Mouse (Mus musculus): ENCODE measurements around the gene Ddx1. TPM values are rescaled to one million over a fixed set of nuclear protein-coding genes. Genes with fewer than 3 reads are reported as not detected.

The Ddx1 gene
- total and polyA plus RNA-seq, 2 experiments from 2014 or later: 54.4 to 126 TPM

DNA sequence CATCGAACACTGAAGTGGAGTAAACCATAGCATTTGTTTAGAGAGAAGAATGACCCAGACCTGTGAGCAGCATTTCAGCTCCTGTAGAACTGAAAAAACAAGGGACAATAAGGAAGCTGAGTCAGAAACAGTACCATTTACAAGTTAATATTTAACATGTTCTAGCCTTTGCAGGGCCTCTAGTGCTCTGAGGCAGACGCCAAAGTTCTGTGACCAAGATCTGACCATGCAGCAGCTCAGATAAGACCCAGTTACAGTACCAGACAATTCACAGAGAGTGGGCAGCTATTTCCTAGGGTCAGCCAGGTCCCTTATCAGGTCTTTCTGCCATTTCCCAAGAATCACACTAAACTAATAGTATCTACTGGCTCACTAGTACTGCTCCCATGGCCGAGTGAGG lies 31.4 kb downstream of the Ddx1 start:
- Histone ChIP-seq H3K27me3 (ENCODE audit: insufficient read depth, low read length) (no peaks in the 10 kb centered on the region), H3K4me2 (ENCODE audit: low read depth, low read length, poor library complexity, severe bottlenecking) (no peak overlapping the region), H3K4me3 (ENCODE audit: low read depth, low read length) (no peak overlapping the region), H3K27ac (ENCODE audit: low read depth, low read length) (no peak overlapping the region), H3K9me3 (ENCODE audit: low read length) (no peaks in the 10 kb centered on the region), H3K9ac (replicated peaks; ENCODE audit: low read length, poor library complexity, severe bottlenecking) (no peak overlapping the region), H3K4me1 (ENCODE audit: insufficient read depth, low read length) (no peaks in the 10 kb centered on the region), H3K36me3 (ENCODE audit: insufficient read depth, low read length) (peaks cover 25% of the 10 kb centered on the region)
- TF ChIP-seq CTCF (IDR thresholded peaks at IDR 0.05): no peak
- ATAC-seq (ENCODE audit: low FRiP score): no peak
- no peak for DNase-seq (ENCODE audit: low spot score)
- WGBS: 85% methylated on average over 3 of the region's 3 CpGs

- TF ChIP-seq CTCF (IDR thresholded peaks at IDR 0.05): no peak
- H3K4me1 ChIP-seq (ENCODE audit: insufficient read depth, low read length): no peaks in the 10 kb centered on the region
- 75% methylated on average over 5 of the region's 5 CpGs for WGBS
- no peaks in the 10 kb centered on the region for H3K9me3 ChIP-seq (ENCODE audit: low read length)
- H3K4me2 ChIP-seq (ENCODE audit: low read depth, low read length, poor library complexity, severe bottlenecking): no peak overlapping the region
- no peak overlapping the region for H3K27ac ChIP-seq (ENCODE audit: low read depth, low read length)
- H3K9ac ChIP-seq (replicated peaks; ENCODE audit: low read length, poor library complexity, severe bottlenecking): no peak overlapping the region
- H3K36me3 ChIP-seq (ENCODE audit: insufficient read depth, low read length): peaks cover 25% of the 10 kb centered on the region
- DNase-seq (ENCODE audit: low spot score) (no peak), ATAC-seq (ENCODE audit: low FRiP score) (no peak)
- no peak overlapping the region for H3K4me3 ChIP-seq (ENCODE audit: low read depth, low read length)
- H3K27me3 ChIP-seq (ENCODE audit: insufficient read depth, low read length): no peaks in the 10 kb centered on the region
Observed at GRCm38 (mm10) chr12:13216501-13217103, 32.4 kb downstream of the Ddx1 start.

- no peak overlapping the region for H3K4me2 ChIP-seq (ENCODE audit: low read depth, low read length, poor library complexity, severe bottlenecking)
- DNase-seq (ENCODE audit: low spot score): peak; percentile 93
- peak; percentile 100 for TF ChIP-seq CTCF (IDR thresholded peaks at IDR 0.05)
- H3K27ac ChIP-seq (ENCODE audit: low read depth, low read length): no peak overlapping the region
- H3K9ac ChIP-seq (replicated peaks; ENCODE audit: low read length, poor library complexity, severe bottlenecking): no peak overlapping the region
- no peaks in the 10 kb centered on the region for H3K4me1 ChIP-seq (ENCODE audit: insufficient read depth, low read length)
- H3K36me3 ChIP-seq (ENCODE audit: insufficient read depth, low read length): peaks cover 18% of the 10 kb centered on the region
- WGBS: 29% methylated on average over 11 of the region's 11 CpGs
- H3K9me3 ChIP-seq (ENCODE audit: low read length): no peaks in the 10 kb centered on the region
- ATAC-seq (ENCODE audit: low FRiP score): peak; percentile 91
- no peaks in the 10 kb centered on the region for H3K27me3 ChIP-seq (ENCODE audit: insufficient read depth, low read length)
- H3K4me3 ChIP-seq (ENCODE audit: low read depth, low read length): no peak overlapping the region
Observed at GRCm38 (mm10) chr12:13214345-13215278, 34.4 kb downstream of the Ddx1 start.

- Histone ChIP-seq H3K4me2 (ENCODE audit: low read depth, low read length, poor library complexity, severe bottlenecking) (no peak overlapping the region), H3K27me3 (ENCODE audit: insufficient read depth, low read length) (no peaks in the 10 kb centered on the region), H3K4me3 (ENCODE audit: low read depth, low read length) (no peak overlapping the region), H3K9ac (replicated peaks; ENCODE audit: low read length, poor library complexity, severe bottlenecking) (no peak overlapping the region), H3K4me1 (ENCODE audit: insufficient read depth, low read length) (no peaks in the 10 kb centered on the region), H3K36me3 (ENCODE audit: insufficient read depth, low read length) (no peaks in the 10 kb centered on the region), H3K27ac (ENCODE audit: low read depth, low read length) (no peak overlapping the region), H3K9me3 (ENCODE audit: low read length) (no peaks in the 10 kb centered on the region)
- DNase-seq (ENCODE audit: low spot score): peak; percentile 6
- TF ChIP-seq CTCF (IDR thresholded peaks at IDR 0.05): no peak
- WGBS: 71% methylated on average over 11 of the region's 11 CpGs
- ATAC-seq (ENCODE audit: low FRiP score): no peak
Observed at GRCm38 (mm10) chr12:13211746-13212482, 37.1 kb downstream of the Ddx1 start.

DNA sequence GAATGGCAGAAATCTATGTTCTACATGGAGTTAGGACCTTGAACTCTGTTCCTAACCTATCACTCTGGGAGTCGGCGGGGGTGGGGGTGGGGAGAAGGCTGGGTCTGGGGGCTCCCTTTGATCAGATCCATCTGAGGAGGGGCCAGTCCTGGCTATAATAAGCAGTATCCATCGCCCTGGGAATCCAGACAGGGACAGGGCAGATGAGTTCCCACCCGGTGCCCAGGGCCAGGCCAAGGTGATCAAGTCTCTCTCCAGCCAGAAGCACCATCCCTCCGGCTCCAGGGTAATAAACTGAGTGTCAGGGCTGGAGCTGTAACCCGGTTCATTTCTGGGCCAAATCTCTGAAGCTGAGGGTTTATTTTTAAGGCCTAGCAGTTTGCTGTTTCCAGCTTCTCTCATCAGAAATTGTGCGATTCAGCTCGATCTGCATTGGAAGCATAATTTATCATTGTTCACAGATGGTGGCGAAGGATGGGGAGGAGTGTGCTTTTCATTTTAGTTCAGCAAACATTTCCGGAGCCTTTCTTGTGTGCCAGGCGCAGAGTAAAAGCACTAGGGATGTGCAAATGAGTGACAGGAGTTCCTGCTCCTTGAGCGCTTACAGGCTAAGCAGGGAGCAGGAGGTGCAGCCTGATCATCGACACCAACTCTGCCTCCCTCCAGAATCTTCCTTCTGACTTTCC lies 39.2 kb downstream of the Ddx1 start:
- no peak for ATAC-seq (ENCODE audit: low FRiP score)
- H3K9me3 ChIP-seq (ENCODE audit: low read length): no peaks in the 10 kb centered on the region
- H3K27ac ChIP-seq (ENCODE audit: low read depth, low read length): no peak overlapping the region

More for the DNA sequence above, 39.2 kb downstream of the Ddx1 start:
- 47% methylated on average over 13 of the region's 13 CpGs for WGBS
- Histone ChIP-seq H3K4me3 (ENCODE audit: low read depth, low read length) (no peak overlapping the region), H3K4me2 (ENCODE audit: low read depth, low read length, poor library complexity, severe bottlenecking) (no peak overlapping the region), H3K27me3 (ENCODE audit: insufficient read depth, low read length) (no peaks in the 10 kb centered on the region), H3K9ac (replicated peaks; ENCODE audit: low read length, poor library complexity, severe bottlenecking) (no peak overlapping the region), H3K4me1 (ENCODE audit: insufficient read depth, low read length) (no peaks in the 10 kb centered on the region), H3K36me3 (ENCODE audit: insufficient read depth, low read length) (no peaks in the 10 kb centered on the region)
- no peak for TF ChIP-seq CTCF (IDR thresholded peaks at IDR 0.05)
- DNase-seq (ENCODE audit: low spot score): peak; percentile 15

All from midbrain, postnatal 0 days (tissue).